Mouse (Mus musculus) intestine, embryonic 14.5 days (tissue): Measurements from ENCODE around the gene Tapt1. TPM values are rescaled to one million over a fixed set of nuclear protein-coding genes. Genes with fewer than 3 reads are reported as not detected.

Experiments used
- ATAC-seq: fragments of 200-750 bp; cut with Nextera tagmentation; replicated peaks from 2 replicates; pipeline ENCODE4 v1.8.0; 2017; ENCODE audit warnings: low read depth, moderate number of reproducible peaks, moderate TSS enrichment, moderate library complexity; ENCODE audit not compliant: low FRiP score, low TSS enrichment
- DNase-seq: peaks from one replicate; pipeline ENCODE4 v3.0.0-alpha.2; 2018; ENCODE audit warnings: low spot score
- H3K27ac ChIP-seq: fragments of 300-500 bp; sonication (generic); 2 replicates; pipeline ENCODE4 v1.5.1; 2014; ENCODE audit warnings: low read depth, mild to moderate bottlenecking, control low read depth
- H3K27me3 ChIP-seq: fragments of 300-500 bp; sonication (generic); replicated peaks from 2 replicates; pipeline ENCODE4 v1.6.1; 2014; ENCODE audit warnings: low read length, control low read depth; ENCODE audit not compliant: control insufficient read depth, insufficient read depth
- H3K36me3 ChIP-seq: fragments of 300-500 bp; sonication (generic); 2 replicates; pipeline ENCODE4 v1.6.1; 2014; ENCODE audit warnings: low read length, control low read depth; ENCODE audit not compliant: control insufficient read depth, insufficient read depth
- H3K4me1 ChIP-seq: fragments of 300-500 bp; sonication (generic); replicated peaks from 2 replicates; pipeline ENCODE4 v1.6.1; 2014; ENCODE audit warnings: low read length, control low read depth, mixed read lengths; ENCODE audit not compliant: control insufficient read depth, insufficient read depth
- H3K4me2 ChIP-seq: fragments of 300-500 bp; sonication (generic); 2 replicates; pipeline ENCODE4 v1.6.1; 2014; ENCODE audit warnings: low read length
- H3K4me3 ChIP-seq: fragments of 300-500 bp; sonication (generic); 2 replicates; pipeline ENCODE4 v1.5.1; 2014; ENCODE audit warnings: low read depth, low read length, control low read depth, mixed read lengths
- H3K9ac ChIP-seq: fragments of 300-500 bp; sonication (generic); 2 replicates; pipeline ENCODE4 v1.6.1; 2014; ENCODE audit warnings: mild to moderate bottlenecking, low read length
- H3K9me3 ChIP-seq: fragments of 300-500 bp; sonication (generic); 2 replicates; pipeline ENCODE4 v1.6.1; 2016; ENCODE audit warnings: low read length, control low read depth; ENCODE audit not compliant: control insufficient read depth
- WGBS: fragments of 180-500 bp; shearing (Covaris S2); extraction: QIAGEN DNeasy Blood & Tissue Kit; methylation state at CpG from one replicate; pipeline ENCODE4 v1.1.7; 2014; 5-methylcytosine and 5-hydroxymethylcytosine counted together
- polyA plus RNA-seq: library from polyadenylated mRNA; unstranded; fragments of >200 nt; fragmentation: Nextera tagmentation; extraction: Ambion mirVana; gene quantifications from 2 replicates; pipeline ENCODE4 v1.2.1, GENCODE M21; 2014

Gene Tapt1
- polyA plus RNA-seq, 1 experiment from 2014 or later = 28.1 TPM

- H3K4me3 ChIP-seq = no peak overlapping the region
- H3K9me3 ChIP-seq = no peaks in the 10 kb centered on the region
- no peak for ATAC-seq
- 83% methylated on average over 3 of the region's 3 CpGs for WGBS
- no peaks in the 10 kb centered on the region; the same call in 1 of the 2 replicates for H3K4me1 ChIP-seq
- no peaks in the 10 kb centered on the region for H3K27me3 ChIP-seq
- H3K9ac ChIP-seq = no peak overlapping the region
- no peak for DNase-seq
- H3K36me3 ChIP-seq = no peaks in the 10 kb centered on the region
- H3K4me2 ChIP-seq = no peak overlapping the region
- no peak overlapping the region for H3K27ac ChIP-seq
Measured at GRCm38 (mm10) chr5:44256512-44256911, 30.1 kb upstream of the Tapt1 start.

DNA sequence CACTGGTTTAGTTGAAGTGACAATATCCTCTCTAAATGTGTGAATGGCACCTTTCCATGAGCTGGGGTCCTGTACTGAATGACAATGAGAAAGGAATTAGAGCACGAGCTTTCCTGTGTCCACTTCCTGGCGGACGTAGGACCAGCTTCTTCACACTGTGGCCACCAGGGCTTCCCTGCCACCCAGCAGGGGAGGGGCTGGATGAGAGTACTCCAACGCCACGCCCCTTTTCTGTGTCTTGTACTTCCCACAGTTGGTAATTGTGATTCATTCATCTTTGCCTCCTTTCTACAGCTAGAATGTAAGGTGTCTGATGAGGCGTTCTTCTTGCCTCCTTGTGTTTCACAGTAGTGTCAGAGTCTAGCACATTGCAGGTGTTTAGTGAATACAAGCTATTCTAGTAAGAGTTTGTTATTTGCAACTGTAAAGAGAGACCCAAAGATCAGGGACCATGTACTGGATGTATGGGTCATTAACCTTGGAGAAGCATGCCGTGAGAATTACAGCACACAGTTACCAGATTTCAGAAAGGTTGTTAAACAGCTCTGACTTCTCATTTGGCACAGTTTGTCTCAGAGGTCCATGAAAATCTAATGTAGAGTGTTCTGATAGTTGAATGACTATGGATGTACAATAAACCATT is 29.5 kb upstream of the Tapt1 start:
- no peak overlapping the region for H3K27ac ChIP-seq

GRCm38 (mm10) chr5:44253449-44253848 is 27.0 kb upstream of the Tapt1 start:
- WGBS = 82% methylated on average over 6 of the region's 6 CpGs
- no peak overlapping the region for H3K4me2 ChIP-seq
- no peak overlapping the region for H3K9ac ChIP-seq
- H3K27me3 ChIP-seq = no peaks in the 10 kb centered on the region
- no peak overlapping the region for H3K27ac ChIP-seq
- ATAC-seq = no peak
- no peaks in the 10 kb centered on the region for H3K9me3 ChIP-seq
- H3K4me3 ChIP-seq = no peak overlapping the region
- no peaks in the 10 kb centered on the region; the same call in 1 of the 2 replicates for H3K4me1 ChIP-seq
- H3K36me3 ChIP-seq = no peaks in the 10 kb centered on the region
- no peak for DNase-seq

More for the DNA sequence above, 29.5 kb upstream of the Tapt1 start:
- Histone ChIP-seq H3K36me3 (no peaks in the 10 kb centered on the region), H3K9ac (no peak overlapping the region), H3K4me2 (no peak overlapping the region), H3K27me3 (no peaks in the 10 kb centered on the region), H3K4me3 (no peak overlapping the region), H3K9me3 (no peaks in the 10 kb centered on the region), H3K4me1 (no peaks in the 10 kb centered on the region; the same call in 1 of the 2 replicates)
- DNase-seq (no peak), ATAC-seq (no peak)
- 71% methylated on average over 7 of the region's 7 CpGs for WGBS

- WGBS = 41% methylated on average over 4 of the region's 4 CpGs
Measured at GRCm38 (mm10) chr5:44252395-44252794, 26.0 kb upstream of the Tapt1 start.

DNA sequence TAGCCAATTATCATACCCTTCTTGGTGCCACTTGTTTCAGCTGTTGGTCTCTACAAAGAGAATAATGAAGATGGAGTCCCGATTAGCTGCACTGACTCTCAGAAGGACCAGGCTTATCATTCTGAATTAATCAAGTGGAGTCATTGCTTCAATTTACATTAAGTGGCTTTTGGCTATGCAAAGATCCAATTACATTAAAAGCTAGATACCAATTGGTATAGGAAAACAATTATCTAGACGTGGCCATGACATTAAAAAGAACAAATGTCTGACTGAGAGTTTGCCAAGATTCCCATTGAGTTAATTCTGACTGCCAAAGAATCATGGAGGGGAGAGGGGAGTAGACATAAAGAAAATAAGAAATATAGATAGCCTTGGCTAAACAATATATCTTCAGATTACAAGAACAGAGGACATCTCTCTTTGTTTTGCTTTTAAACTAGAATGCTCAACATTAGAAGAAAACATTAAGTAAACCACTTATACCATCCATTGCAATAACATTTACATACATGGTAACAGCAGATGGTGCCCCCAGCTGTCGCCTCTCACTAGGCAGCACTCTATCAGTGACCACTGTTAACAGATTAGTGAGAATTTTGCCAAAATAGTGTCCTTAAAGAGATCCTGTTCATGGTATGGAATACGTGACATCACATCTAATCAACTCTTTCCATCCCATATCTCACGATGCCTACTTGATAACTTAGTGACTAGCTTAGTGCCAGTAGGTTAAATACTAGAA is 24.0 kb upstream of the Tapt1 start:
- H3K36me3 ChIP-seq = no peaks in the 10 kb centered on the region
- H3K9ac ChIP-seq = no peak overlapping the region
- DNase-seq (no peak), ATAC-seq (no peak)
- H3K4me1 ChIP-seq = no peaks in the 10 kb centered on the region; the same call in 1 of the 2 replicates
- H3K9me3 ChIP-seq = 0 out of 2 replicates have a peak, but pooled peaks cover 4% of the 10 kb centered on the region
- WGBS = 85% methylated on average over 5 of the region's 5 CpGs
- no peak overlapping the region for H3K27ac ChIP-seq
- H3K27me3 ChIP-seq = no peaks in the 10 kb centered on the region
- no peak overlapping the region for H3K4me2 ChIP-seq
- no peak overlapping the region for H3K4me3 ChIP-seq

More at GRCm38 (mm10) chr5:44252395-44252794, 26.0 kb upstream of the Tapt1 start:
- Histone ChIP-seq H3K4me3 (no peak overlapping the region), H3K27me3 (no peaks in the 10 kb centered on the region), H3K4me2 (no peak overlapping the region), H3K9ac (no peak overlapping the region), H3K4me1 (no peaks in the 10 kb centered on the region; the same call in 1 of the 2 replicates), H3K27ac (no peak overlapping the region), H3K36me3 (no peaks in the 10 kb centered on the region), H3K9me3 (0 out of 2 replicates have a peak, but pooled peaks cover 4% of the 10 kb centered on the region)
- ATAC-seq (no peak), DNase-seq (no peak)

- Histone ChIP-seq H3K4me3 (no peak overlapping the region), H3K4me1 (no peaks in the 10 kb centered on the region; the same call in 1 of the 2 replicates), H3K9ac (no peak overlapping the region), H3K27ac (no peak overlapping the region), H3K36me3 (no peaks in the 10 kb centered on the region), H3K9me3 (0 out of 2 replicates have a peak, but pooled peaks cover 4% of the 10 kb centered on the region), H3K27me3 (no peaks in the 10 kb centered on the region), H3K4me2 (no peak overlapping the region)
- no peak for ATAC-seq
- WGBS = 41% methylated on average over 6 of the region's 6 CpGs
- DNase-seq = no peak
Measured at GRCm38 (mm10) chr5:44249363-44249762, 22.9 kb upstream of the Tapt1 start.

DNA sequence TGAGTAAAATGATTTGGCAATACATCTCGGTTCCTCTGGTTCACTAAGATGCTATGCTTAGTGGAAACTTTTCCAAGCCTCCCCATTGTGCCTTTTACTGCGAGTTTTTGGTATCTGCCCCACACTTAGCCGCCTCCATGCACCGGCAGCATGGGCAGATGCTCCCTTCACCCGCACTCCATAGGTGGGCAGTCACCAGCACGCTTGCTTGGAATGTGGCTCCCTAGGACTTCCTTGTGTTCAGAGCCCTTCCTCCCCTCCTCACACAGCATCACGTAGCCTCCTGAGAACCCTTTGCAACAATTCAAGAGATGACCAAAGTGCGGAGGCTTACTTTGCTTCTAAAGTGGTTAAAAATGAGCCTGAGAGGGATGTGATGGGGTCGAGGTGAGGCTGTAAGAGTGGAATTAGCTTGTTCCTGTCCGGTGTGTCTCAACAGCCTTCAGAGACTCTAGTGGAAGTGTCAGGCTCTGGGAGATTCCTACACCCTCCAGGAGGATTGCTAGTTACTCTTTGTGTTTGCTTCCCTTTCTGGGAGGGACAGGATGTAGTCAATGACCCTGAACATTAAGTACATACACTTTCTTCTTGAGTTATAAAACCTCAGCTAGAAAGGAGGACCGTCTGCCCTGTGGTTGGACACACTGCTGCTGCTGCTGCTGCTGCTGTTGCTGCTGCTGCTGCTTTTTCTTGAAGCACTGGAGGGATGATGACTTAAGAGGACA is 20.2 kb upstream of the Tapt1 start:
- Histone ChIP-seq H3K36me3 (no peaks in the 10 kb centered on the region), H3K4me2 (no peak overlapping the region), H3K4me3 (no peak overlapping the region), H3K27me3 (no peaks in the 10 kb centered on the region), H3K9me3 (0 out of 2 replicates have a peak, but pooled peaks cover 4% of the 10 kb centered on the region), H3K4me1 (no peaks in the 10 kb centered on the region), H3K9ac (no peak overlapping the region), H3K27ac (no peak overlapping the region)
- ATAC-seq (no peak), DNase-seq (no peak)
- 30% methylated on average over 11 of the region's 11 CpGs for WGBS

GRCm38 (mm10) chr5:44244894-44245423 is 18.5 kb upstream of the Tapt1 start:
- Histone ChIP-seq H3K4me1 (no peaks in the 10 kb centered on the region), H3K36me3 (no peaks in the 10 kb centered on the region), H3K27me3 (no peaks in the 10 kb centered on the region), H3K4me3 (no peak overlapping the region), H3K9ac (no peak overlapping the region), H3K4me2 (no peak overlapping the region), H3K9me3 (0 out of 2 replicates have a peak, but pooled peaks cover 4% of the 10 kb centered on the region), H3K27ac (no peak overlapping the region)
- 66% methylated on average over 7 of the region's 7 CpGs for WGBS
- no peak for DNase-seq
- ATAC-seq = no peak
